Mouse (Mus musculus): ENCODE measurements around the gene Mast3. TPM values are rescaled to one million over a fixed set of nuclear protein-coding genes. Genes with fewer than 3 reads are reported as not detected.

Mast3 gene
- 265 and 282 TPM in 2 replicates for polyA plus RNA-seq (2012; rRNA removed)

- peak within 1 kb of the TSS; percentile 88 for H3K4me3 ChIP-seq (ENCODE audit: insufficient read depth, low read length)
- peaks cover 5% of the 10 kb centered on the region for H3K4me1 ChIP-seq (ENCODE audit: control insufficient read depth, insufficient read depth, low read length)
- TF ChIP-seq CTCF (IDR thresholded peaks at IDR 0.05; ENCODE audit: extremely low read depth, insufficient read depth, low read length) (no peak), POLR2A (IDR thresholded peaks at IDR 0.05; ENCODE audit: extremely low read depth, insufficient read depth, low read length) (peak; percentile 82)
- peak within 1 kb of the TSS; percentile 51 for H3K27ac ChIP-seq (ENCODE audit: insufficient read depth, low read length)
Measured at GRCm38 (mm10) chr8:70804481-70805206, at the start of gene Mast3. TSS of gene Mast3 (minus strand) at chr8:70805054.

DNA sequence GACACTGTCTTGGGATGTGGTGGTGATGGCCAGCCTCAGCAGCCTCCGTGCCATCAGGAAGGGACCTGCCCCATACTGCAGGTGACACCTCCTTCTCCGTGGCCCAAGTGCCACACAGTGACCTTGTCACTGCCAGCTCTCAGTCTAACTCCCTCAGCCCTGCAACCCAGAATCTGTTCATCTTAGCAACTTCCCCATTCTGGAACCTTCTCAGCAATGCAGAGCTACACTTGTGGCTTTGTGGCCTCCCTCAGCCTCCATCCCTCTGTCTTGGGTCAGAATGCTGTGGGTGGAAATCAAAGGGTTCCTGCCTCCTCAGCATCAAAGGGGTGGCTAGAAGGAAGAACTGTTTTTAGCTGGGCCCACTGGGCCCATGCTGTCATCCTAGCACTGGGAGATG is 49.0 kb upstream of the Mast3 start:
- Histone ChIP-seq H3K4me3 (ENCODE audit: insufficient read depth, low read length) (no peak overlapping the region), H3K27ac (ENCODE audit: insufficient read depth, low read length) (no peak overlapping the region), H3K4me1 (ENCODE audit: control insufficient read depth, insufficient read depth, low read length) (peaks cover 2% of the 10 kb centered on the region; the same call in 1 of the 2 replicates)
- no peak for TF ChIP-seq POLR2A (IDR thresholded peaks at IDR 0.05; ENCODE audit: extremely low read depth, insufficient read depth, low read length)
- no peak for TF ChIP-seq CTCF (IDR thresholded peaks at IDR 0.05; ENCODE audit: extremely low read depth, insufficient read depth, low read length)

DNA sequence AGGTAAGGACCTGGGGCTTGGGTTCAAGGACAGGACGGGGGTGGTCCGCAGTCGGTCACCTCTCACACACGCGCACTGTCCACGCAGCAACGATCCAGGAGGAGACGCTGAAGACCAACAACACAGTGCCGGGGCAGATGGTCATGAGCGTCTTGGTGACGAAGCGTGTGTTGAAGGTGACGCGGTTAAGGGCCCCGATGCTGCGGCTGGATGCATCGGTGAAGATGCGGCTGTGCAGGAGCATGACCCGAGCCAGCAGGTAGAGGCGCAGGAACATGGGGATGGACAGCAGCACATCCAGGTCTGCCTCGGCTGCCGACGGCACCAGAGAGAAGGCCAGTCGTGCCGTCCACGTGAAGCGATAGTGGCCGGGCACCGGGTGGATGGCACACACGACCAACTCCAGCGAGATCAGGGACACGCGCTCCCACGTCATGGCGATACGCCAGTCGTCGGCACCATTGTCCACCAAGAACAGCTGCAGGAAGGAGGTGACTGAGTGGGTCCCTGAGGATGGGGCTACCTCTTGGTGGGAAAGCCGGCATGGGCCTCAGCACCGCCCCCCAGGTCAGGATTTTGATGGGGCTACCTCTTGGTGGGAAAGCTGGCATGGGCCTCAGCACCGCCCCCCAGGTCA is 47.9 kb upstream of the Mast3 start:
- Histone ChIP-seq H3K4me3 (ENCODE audit: insufficient read depth, low read length) (no peak overlapping the region), H3K27ac (ENCODE audit: insufficient read depth, low read length) (no peak overlapping the region), H3K4me1 (ENCODE audit: control insufficient read depth, insufficient read depth, low read length) (peaks cover 2% of the 10 kb centered on the region; the same call in 1 of the 2 replicates)
- no peak for TF ChIP-seq CTCF (IDR thresholded peaks at IDR 0.05; ENCODE audit: extremely low read depth, insufficient read depth, low read length)
- no peak for TF ChIP-seq POLR2A (IDR thresholded peaks at IDR 0.05; ENCODE audit: extremely low read depth, insufficient read depth, low read length)

DNA sequence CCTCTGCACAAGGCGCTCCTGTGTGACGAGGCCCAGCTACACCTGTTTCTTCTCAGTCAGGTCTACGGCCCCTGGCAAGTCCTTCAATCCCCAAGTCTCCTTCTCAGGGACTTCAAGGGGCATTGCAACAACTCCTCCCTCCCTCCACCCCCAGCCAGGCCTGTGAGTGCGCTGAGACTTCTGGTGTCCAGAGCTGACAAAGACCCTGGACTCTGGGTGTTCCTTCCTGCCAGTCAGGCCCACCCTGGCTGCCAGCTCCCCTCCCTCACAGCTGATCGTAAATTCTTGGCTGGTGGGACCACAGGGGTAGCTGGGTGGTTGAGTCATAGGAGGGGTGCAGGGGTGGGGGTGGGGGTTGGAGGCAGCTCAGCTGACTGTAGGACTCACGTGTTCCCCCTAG is 47.0 kb upstream of the Mast3 start:
- Histone ChIP-seq H3K4me3 (ENCODE audit: insufficient read depth, low read length) (no peak overlapping the region), H3K4me1 (ENCODE audit: control insufficient read depth, insufficient read depth, low read length) (no peaks in the 10 kb centered on the region; the same call in 1 of the 2 replicates), H3K27ac (ENCODE audit: insufficient read depth, low read length) (no peak overlapping the region)
- TF ChIP-seq CTCF (IDR thresholded peaks at IDR 0.05; ENCODE audit: extremely low read depth, insufficient read depth, low read length) (no peak), POLR2A (IDR thresholded peaks at IDR 0.05; ENCODE audit: extremely low read depth, insufficient read depth, low read length) (no peak)

DNA sequence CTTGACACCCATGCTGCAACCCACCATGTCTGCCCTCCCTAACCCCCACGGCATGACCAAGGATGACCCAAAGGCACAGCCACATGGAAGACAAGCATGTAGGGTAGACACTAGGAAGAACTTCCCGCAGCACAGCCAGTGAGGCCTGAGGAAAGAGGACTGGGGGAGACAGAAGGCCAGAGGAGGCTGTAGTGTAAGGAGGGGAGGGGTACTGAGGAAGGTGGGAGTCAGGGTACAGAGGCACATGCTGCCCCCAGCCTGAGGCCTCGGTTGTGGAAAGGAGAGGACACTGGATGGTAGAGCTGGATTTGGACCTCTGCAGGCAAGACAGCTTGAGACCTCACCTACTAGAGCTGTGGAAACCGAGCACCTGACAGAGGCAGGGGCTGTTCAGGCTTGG is 46.1 kb upstream of the Mast3 start:
- H3K4me3 ChIP-seq (ENCODE audit: insufficient read depth, low read length) = no peak overlapping the region
- no peak overlapping the region for H3K27ac ChIP-seq (ENCODE audit: insufficient read depth, low read length)
- no peaks in the 10 kb centered on the region for H3K4me1 ChIP-seq (ENCODE audit: control insufficient read depth, insufficient read depth, low read length)
- TF ChIP-seq CTCF (IDR thresholded peaks at IDR 0.05; ENCODE audit: extremely low read depth, insufficient read depth, low read length) = no peak
- TF ChIP-seq POLR2A (IDR thresholded peaks at IDR 0.05; ENCODE audit: extremely low read depth, insufficient read depth, low read length) = no peak

DNA sequence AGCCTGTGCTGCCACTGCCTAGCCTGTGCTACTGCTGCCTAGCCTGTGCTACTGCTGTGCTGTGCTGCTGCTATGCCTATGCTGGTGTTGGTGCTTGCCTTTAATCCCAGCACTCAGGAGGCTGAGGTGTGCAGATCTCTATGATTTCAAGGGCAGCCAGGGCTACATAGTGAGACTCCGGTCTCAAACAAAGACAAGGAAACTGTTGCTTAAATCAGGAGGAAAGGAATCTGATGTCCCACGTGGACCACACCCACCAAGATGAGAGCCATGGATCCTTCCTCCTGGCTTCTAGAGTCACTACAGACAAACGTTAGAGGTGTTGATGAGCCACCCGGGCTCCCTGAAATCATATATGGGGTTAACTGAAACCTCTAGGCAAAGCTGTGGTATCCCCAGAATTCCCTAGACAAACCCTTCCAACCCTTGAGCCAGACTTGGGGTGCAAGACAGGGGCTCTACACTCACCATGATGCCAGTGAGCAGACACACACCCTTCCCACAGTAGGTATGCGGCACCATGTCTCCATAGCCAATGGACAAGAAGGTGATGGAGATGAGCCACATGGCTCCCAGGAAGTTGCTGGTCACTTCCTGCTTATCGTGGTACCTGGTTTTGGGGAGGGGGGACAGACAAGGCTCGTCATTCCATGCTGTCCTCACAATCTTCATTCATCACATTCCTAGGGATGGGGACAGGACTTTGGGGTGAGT is 45.4 kb upstream of the Mast3 start:
- no peak for TF ChIP-seq CTCF (IDR thresholded peaks at IDR 0.05; ENCODE audit: extremely low read depth, insufficient read depth, low read length)
- no peak for TF ChIP-seq POLR2A (IDR thresholded peaks at IDR 0.05; ENCODE audit: extremely low read depth, insufficient read depth, low read length)
- Histone ChIP-seq H3K4me1 (ENCODE audit: control insufficient read depth, insufficient read depth, low read length) (no peaks in the 10 kb centered on the region), H3K27ac (ENCODE audit: insufficient read depth, low read length) (no peak overlapping the region), H3K4me3 (ENCODE audit: insufficient read depth, low read length) (no peak overlapping the region)

GRCm38 (mm10) chr8:70849333-70849990 is 44.6 kb upstream of the Mast3 start:
- Histone ChIP-seq H3K27ac (ENCODE audit: insufficient read depth, low read length) (no peak overlapping the region), H3K4me3 (ENCODE audit: insufficient read depth, low read length) (no peak overlapping the region), H3K4me1 (ENCODE audit: control insufficient read depth, insufficient read depth, low read length) (no peaks in the 10 kb centered on the region)
- TF ChIP-seq POLR2A (IDR thresholded peaks at IDR 0.05; ENCODE audit: extremely low read depth, insufficient read depth, low read length) = no peak
- no peak for TF ChIP-seq CTCF (IDR thresholded peaks at IDR 0.05; ENCODE audit: extremely low read depth, insufficient read depth, low read length)

GRCm38 (mm10) chr8:70846371-70847154 is 41.7 kb upstream of the Mast3 start:
- no peaks in the 10 kb centered on the region for H3K4me1 ChIP-seq (ENCODE audit: control insufficient read depth, insufficient read depth, low read length)
- H3K4me3 ChIP-seq (ENCODE audit: insufficient read depth, low read length) = no peak overlapping the region
- TF ChIP-seq CTCF (IDR thresholded peaks at IDR 0.05; ENCODE audit: extremely low read depth, insufficient read depth, low read length) (no peak), POLR2A (IDR thresholded peaks at IDR 0.05; ENCODE audit: extremely low read depth, insufficient read depth, low read length) (no peak)
- H3K27ac ChIP-seq (ENCODE audit: insufficient read depth, low read length) = no peak overlapping the region

Measured in cortical plate, adult 2 months (tissue).